Mouse (Mus musculus): ENCODE results near the gene C1qtnf2.
A peak's percentile ranks its signal among the peaks of the same experiment; 100 is the strongest.

The C1qtnf2 gene

DNA sequence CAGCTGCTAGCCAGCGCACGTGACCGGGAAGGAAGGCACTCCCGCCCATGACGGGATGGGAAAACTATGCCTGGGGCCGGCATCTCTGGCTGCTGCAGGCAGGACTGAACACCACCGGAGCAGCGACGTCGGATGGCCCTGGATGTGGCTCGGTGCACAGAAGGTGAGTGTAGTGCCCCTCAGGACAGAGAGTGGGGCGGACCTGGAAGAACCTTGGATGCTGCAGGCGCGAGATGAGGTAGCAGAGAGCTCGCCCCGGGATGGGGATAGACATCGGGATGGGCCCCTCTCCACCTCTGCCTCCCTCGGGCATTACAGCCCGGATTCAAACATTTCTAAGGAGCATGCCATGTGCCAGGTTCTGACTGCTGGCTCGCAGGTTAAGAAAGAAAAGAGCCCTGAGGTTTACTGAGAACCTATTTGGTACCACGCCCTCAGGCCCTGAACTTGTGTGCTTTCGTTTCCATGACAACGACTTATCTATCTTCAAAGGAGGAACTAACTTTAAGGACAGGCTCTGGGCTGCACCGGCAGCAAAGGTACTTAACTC lies at the start of gene C1qtnf2:
C1qtnf2 (plus strand) TSS at position 52 of the 550 bp plus-strand sequence.
- DNase-seq (ENCODE audit: low read depth), result peak; percentile 43

- peak; percentile 16 for DNase-seq (ENCODE audit: low read depth)
These were observed 49.7 kb upstream of the C1qtnf2 start for GRCm38 (mm10) chr11:43424386-43424785.

DNA sequence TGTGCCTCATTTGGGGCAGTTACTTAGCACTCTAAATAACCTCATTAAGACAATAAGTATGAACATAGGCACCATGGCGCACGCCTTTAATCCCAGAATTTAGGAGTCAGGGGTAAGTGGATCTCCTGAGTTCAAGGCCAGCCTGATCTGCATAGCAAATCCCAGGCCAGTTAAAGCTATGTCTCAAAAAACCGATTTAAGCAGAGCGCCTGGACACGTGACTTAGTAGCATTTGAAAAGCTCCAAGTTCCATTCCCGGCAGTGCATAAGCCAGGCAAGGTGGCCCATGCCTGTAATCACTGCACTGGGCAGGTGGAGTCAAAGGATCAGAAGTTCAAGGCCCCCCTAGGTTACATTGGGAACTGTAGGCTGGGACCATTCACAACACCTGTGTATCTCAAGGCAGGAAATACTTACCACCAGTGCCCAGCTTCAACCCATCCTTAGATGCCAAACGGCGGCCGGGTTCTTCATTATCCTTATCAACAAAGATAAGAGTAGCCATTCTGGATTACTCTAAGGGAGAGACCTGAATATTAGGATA lies 48.8 kb upstream of the C1qtnf2 start:
- no peak for DNase-seq (ENCODE audit: low read depth)

DNA sequence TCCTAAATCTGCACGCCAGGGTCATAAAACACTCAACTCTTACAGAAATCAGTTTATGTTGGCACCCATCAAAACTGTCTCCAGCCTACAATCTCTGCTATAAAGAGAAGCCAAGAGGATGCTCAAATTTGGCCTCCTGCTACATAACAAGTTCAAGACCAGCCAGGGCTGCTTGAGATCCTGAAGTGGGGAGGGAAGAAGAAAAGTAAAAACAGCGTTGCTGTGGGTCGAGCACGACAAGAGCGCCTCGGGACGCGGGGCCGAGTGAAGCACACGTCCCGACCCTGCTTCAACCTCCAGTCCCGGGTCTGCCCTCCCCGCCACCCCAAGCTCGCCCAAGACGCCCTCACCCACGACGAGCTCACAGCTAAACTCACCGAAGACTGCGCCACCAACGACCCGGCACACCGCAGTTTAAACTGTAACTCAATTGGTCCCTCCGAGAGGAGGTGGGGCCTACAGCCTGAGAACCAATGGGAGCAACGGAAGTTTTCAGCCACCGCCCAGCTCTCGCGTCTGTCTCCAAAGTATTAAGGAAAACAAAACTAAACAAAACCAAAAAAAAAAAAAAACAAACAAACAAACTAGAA lies 48.2 kb upstream of the C1qtnf2 start, which contains the start of gene Pttg1:
Pttg1 (minus strand) TSS at position 428 of the 590 bp plus-strand sequence.
- peak; percentile 91 for DNase-seq (ENCODE audit: low read depth)

DNA sequence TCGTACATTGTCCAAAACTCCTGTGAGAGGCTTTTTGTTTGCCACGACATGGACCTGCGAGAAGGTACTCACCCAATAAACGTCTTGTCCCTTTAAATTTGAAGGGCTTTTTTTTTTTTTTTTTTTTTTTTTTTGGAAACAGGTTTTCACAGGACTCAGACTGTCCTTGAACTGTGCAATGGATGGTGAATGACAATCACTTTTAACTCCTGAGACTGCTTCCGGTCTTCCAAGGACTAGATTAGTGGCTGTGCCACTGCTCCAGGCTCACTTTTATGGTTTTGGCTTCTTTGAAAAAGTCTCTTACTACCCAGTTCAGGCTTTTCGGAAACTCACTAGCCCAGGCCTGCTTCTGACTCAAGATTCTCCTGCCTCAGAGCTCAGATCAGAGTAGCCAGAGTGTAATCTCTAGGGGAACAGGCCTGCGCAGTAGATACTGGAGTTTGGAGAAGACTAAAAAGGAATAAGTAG lies 47.6 kb upstream of the C1qtnf2 start:
- DNase-seq (ENCODE audit: low read depth), result peak; percentile 68

DNA sequence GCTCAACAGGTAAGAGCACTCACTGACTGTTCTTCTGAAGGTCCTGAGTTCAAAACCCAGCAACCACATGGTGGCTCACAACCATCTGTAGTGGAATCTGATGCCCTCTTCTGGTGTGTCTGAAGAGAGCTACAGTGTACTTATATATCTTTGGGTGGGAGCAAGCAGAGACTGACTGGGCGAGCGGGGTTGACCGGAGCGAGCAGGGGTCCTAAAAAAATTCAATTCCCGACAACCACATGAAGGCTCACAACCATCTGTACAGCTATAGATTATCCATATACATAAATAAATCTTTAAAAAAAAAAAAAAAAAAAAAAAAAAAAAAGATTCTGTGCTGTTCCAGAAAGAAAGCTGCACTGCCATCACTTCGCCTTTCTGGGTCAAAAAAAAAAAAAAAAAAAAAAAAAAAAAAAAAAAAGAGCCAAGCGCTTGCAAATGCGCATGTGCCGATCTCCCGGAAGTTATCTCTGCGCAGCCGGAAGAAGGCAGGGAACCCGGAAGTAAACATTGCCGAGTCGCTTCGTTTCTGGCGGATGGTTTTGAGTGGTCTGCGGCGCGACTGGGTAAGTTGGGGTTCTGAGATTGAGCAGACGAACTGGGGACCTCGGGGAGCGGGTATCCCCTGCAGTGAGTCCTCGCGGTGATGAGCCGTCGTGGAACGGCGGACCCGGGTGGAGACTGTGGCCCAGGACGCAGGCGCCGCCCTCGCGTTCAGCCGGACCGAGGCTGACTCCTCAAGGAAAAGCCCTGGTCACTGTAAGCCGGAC lies 40.6 kb upstream of the C1qtnf2 start, which contains the start of gene Slu7:
Slu7 (plus strand) TSS at position 491 of the 770 bp plus-strand sequence.
- DNase-seq (ENCODE audit: low read depth), result peak; percentile 87

- DNase-seq (ENCODE audit: low read depth), result no peak
These were observed 40.1 kb upstream of the C1qtnf2 start for GRCm38 (mm10) chr11:43434024-43434407.

DNA sequence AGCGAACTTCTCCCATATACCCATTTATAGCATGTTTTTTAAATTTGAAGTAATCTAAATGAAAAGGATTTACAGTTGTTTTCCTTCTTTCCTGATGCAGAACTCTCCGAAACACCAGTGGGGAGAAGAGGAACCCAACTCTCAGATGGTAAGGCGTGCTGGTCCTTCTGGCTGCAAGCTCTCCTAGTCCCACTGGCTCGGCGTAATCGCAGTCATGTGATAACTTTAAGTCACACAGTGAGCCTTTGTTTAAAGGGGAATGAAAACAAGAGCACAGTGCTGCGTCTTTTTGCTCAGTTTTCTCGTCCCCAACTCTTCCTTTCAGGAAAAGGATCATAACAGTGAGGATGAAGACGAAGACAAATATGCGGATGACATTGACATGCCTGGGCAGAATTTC lies 33.0 kb upstream of the C1qtnf2 start:
- DNase-seq (ENCODE audit: low read depth), result no peak

DNA sequence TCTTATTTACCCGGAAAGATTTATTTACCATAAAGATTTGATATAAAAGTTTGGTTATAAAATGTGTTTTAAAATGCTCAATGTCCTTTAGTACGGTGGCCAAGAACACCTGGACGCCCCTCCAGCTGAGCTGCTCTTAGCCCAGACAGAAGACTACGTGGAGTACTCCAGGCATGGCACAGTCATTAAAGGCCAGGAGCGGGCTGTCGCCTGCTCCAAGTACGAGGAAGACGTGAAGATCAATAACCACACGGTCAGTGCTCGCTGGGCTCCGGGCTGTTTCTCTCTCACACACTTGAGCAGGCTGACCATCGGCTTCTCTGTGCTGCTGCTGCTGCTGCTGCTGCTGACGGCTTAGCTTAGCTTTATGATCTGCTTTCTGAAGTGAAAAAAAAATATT lies 30.9 kb upstream of the C1qtnf2 start:
- DNase-seq (ENCODE audit: low read depth), result no peak

GRCm38 (mm10) chr11:43449916-43450315 lies 24.2 kb upstream of the C1qtnf2 start:
- DNase-seq (ENCODE audit: low read depth), result no peak

- DNase-seq (ENCODE audit: low read depth), result no peak
These were observed 22.8 kb upstream of the C1qtnf2 start for GRCm38 (mm10) chr11:43451322-43451721.

- DNase-seq (ENCODE audit: low read depth), result no peak
These were observed 21.8 kb upstream of the C1qtnf2 start for GRCm38 (mm10) chr11:43452266-43452665.

GRCm38 (mm10) chr11:43463204-43463603 lies 10.9 kb upstream of the C1qtnf2 start:
- DNase-seq (ENCODE audit: low read depth), result no peak

GRCm38 (mm10) chr11:43470118-43470517 lies 4.0 kb upstream of the C1qtnf2 start:
- DNase-seq (ENCODE audit: low read depth), result no peak

GRCm38 (mm10) chr11:43470881-43471820 lies 2.9 kb upstream of the C1qtnf2 start:
- no peak for DNase-seq (ENCODE audit: low read depth)

- no peak for DNase-seq (ENCODE audit: low read depth)
These were observed 961 bp upstream of the C1qtnf2 start for GRCm38 (mm10) chr11:43473115-43473514.

- no peak for DNase-seq (ENCODE audit: low read depth)
These were observed 346 bp upstream of the C1qtnf2 start for GRCm38 (mm10) chr11:43473635-43474224.

- no peak for DNase-seq (ENCODE audit: low read depth)
These were observed 5.3 kb downstream of the C1qtnf2 start for GRCm38 (mm10) chr11:43479376-43479775.

DNA sequence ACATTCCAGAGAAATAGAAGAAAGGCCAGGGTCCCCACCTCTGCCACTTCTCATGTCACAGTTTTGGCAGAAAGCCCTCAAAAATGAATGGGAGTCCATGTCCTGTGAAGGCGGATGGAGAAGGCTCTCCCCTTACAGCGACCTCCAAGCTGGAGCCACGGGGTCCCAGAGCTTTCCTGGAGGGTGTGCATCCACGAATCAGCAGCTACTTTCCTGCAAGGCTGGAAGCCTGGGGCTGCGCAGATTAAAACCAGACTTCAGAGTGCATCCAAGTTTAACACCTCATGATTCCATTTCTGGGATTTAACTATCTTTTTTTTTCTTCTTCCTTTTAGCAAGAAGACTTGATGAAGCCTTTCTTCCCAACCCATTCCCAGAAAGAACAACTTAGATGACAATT lies 6.5 kb downstream of the C1qtnf2 start:
- DNase-seq (ENCODE audit: low read depth), result no peak

DNA sequence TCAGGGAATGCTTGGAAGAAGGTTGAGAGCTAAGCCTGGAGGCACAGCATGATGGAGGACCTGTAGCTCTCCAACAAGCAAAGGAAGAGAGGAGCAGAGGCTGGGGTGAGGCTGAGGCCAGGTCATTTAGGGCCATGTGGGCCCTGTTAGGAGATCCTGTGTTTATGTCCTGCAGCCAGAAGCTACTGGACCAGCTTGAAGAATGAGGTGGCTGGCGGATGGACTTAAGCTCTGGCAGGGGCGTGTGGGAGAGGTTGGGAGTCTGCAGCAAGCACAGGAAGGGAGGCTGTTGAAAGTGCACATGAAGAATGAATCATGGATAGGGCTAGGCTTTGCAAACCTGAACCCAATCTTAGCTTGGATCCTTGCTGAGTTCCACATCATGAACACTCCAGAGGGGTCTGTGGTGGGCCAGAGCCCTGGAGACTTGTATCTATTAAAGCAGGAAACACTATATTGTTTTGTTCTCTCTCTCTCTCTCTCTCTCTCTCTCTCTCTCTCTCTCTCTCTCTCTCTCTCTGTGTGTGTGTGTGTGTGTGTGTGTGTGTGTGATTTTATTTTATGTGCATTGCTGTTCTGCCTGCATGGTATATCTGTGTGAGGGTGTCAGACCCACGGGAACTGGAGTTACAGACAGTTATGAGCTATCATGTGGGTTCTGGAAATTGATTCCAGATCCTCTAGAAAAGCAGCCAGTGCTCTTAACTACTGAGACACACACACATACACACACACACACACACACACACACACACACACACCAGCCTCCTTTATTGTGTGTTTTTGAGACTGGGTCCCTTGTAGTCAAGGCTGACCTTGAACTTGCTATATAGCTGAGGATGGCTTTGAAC lies 7.8 kb downstream of the C1qtnf2 start:
- DNase-seq (ENCODE audit: low read depth), result peak; percentile 25
